Mouse (Mus musculus) activated CD4-positive, CD25-positive, alpha-beta regulatory T cell, adult 4 months (primary cell): ENCODE measurements around the gene Adgra1. TPM values are rescaled to one million over a fixed set of nuclear protein-coding genes. Genes with fewer than 3 reads are reported as not detected.
A peak's percentile ranks its signal among the peaks of the same experiment; 100 is the strongest.

Experiments used
- ATAC-seq: one replicate; pipeline ENCODE4 v1.8.0; 2017
- polyA plus RNA-seq, 2 experiments: library from polyadenylated mRNA; unstranded; fragments of 100-300 nt; shearing (Covaris generic); gene quantifications; one replicate each; pipeline ENCODE4 v1.2.1; 2017

Adgra1 gene
- polyA plus RNA-seq, 2 experiments from 2014 or later, result not detected

DNA sequence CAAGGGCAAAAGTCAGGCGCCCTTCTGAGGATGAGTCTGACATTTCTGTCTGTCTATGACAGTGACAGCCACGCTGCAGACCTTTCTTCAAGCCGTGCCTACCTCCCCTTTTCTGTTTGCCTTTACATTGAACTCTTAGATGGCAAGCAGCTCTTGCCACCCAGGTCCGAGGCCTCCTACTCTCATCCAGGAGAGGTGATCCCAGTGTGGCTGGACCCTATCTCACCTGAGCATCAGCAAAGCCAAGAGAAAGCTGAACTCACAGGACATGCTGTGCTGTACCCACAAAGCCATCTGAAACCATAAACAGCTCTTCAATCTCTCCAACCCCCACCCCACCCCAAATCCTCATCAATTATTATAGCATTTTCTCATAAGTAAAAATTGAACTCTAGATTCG, 16.7 kb downstream of the Adgra1 start:
- no peak for ATAC-seq

GRCm38 (mm10) chr7:139851098-139851497, 17.1 kb downstream of the Adgra1 start:
- ATAC-seq, result no peak

- ATAC-seq, result no peak
Measured at GRCm38 (mm10) chr7:139855261-139855660, 21.3 kb downstream of the Adgra1 start.

- ATAC-seq, result no peak
Measured at GRCm38 (mm10) chr7:139861411-139861810, 27.4 kb downstream of the Adgra1 start.

DNA sequence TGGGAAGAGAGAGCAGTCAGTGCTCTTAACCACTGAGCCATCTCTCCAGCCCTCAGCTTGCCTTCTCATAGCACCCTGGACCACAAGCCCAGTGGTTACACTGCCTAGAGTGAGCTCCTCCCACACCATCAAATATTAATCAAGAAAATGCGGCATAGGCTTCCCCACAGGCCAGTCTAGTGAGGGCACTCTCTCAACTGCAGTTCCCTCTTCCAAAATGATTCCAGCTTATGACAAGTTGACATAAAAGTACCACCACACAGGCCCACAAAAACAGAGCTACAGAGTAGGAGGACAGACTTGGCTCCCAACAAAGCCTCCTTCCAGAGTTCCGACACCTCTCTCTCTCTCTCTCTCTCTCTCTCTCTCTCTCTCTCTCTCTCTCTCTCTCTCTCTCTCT, 29.1 kb downstream of the Adgra1 start:
- no peak for ATAC-seq

- no peak for ATAC-seq
Measured at GRCm38 (mm10) chr7:139864253-139864652, 30.3 kb downstream of the Adgra1 start.

GRCm38 (mm10) chr7:139864871-139865270, 30.9 kb downstream of the Adgra1 start:
- ATAC-seq, result no peak

DNA sequence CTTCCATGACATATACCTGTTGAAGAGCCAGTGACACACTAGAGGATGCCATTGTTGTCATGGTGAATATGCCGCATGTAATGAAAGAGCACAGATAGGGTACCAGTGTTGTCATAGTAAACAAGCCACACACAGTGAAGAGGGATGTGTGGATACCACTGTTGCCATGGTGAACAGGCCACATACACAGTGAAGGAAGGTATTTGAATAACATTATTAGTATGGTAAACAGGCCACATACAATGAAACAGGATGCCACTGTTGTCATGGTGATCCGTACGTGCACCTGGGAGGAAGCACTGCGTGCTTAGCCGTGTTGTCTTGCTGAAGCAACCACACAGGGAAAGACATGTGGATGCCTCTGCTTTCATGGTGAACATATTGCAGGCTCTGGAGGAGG, 37.0 kb downstream of the Adgra1 start:
- ATAC-seq, result no peak

DNA sequence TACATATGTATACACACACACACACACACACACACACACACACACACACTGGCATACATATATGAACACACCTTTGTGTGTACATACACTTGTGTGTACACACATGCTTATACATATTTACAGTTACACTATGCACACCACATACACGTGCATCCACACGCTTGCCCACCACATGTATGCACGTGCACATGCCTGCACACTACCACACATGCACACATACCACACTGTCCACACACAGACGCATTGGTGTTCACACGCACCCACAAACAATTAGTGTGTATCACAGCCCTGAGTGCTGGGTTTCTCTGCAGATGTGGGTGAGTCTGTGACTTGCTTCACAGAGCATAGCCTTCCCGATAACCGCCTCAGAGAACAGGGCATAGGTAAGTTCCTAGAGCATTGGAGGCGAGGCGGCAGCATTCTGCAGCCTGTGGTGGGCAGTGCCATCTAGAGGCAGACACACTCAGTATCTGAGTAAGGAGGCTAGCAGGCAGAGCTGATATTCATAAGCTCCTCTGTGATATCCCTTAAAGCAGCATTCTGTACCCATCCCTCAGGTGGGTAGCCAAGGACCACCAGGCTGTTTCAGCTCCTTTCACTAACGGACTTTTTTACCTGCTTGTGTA, 43.3 kb downstream of the Adgra1 start:
- no peak for ATAC-seq

GRCm38 (mm10) chr7:139878122-139878521, 44.1 kb downstream of the Adgra1 start:
- ATAC-seq, result no peak

DNA sequence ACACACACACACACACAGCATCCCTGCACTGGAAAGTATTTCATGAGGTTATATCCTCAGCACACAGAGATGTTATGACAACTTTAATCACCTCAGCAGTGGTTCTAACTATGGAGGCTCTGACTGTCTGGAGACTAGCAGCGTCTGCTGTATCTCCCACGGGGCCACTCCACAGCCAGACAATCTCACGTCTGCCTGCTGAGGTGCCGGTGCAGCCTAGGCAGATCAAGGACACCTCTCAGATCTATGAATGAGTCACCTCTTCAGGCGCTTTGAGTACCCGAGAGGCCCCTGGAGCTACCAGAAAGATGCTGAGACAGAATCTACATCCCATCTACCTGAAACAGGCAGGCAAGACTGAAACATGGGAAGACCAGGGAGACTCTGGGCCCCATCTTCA, 44.6 kb downstream of the Adgra1 start:
- no peak for ATAC-seq

GRCm38 (mm10) chr7:139883545-139883944, 49.6 kb downstream of the Adgra1 start:
- no peak for ATAC-seq

DNA sequence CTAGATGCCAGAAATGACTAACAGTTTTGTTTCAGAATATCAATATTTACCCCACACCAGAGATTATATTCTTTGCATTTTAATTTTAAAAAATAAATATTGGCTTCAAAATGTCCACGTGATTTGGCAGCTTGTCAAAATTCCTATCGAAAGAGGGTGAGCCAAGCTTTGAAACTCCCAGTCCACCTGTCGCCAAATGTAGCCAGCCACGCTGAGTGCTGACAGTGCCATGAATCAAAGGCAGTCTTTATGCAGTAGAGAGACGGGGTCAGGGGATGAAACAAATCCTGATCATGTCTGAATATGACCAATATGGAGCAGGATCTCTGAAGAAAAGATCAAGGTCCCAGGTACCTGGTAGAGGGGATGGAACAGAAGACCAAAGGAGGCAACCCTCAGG, 57.8 kb downstream of the Adgra1 start:
- ATAC-seq, result no peak

DNA sequence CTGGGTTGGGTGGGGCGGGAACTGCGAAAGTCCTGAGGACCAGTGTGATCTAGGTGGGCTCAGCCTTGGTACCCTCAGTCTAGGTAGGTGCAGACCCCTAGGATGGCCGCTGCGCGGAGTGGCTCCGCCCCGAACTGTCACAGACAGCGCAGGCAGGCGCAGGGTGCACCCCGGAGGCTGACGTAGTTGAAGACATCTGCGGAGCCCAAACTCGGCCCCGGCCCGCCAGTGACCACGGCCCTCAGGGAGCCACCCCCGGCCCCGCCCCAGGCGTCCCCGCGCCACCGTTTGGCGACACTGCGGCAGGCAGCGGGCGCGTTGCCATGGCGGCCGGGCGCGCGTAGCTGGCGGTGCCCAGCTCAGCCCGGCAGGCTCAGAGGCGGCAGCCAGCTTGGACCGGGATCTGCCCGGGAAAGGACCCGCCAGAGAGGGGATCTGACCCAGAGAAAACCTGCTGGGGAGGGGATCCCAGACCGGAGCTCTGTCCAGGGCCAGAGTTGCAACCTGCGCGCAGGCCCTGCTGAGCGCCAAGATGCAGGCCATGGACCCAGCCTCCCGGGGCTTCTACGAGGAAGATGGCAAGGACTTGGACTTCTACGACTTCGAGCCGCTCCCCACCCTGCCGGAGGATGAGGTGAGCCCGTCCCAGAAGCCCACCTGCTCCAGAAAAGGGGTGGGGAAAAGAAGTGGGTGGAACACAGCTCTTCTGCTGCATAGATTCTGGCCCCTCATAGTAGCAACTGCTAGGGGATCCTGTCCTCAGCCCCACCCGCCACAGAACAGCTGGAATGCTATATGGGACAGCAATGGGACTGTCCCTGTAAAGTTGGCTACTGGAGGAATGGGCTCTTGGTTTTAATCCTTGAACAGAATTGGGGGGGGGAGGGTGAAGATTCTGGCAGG, 60.9 kb downstream of the Adgra1 start, which contains the start of gene Kndc1:
Gene Kndc1, plus strand, starts transcription at position 42 of the 903 bp plus-strand sequence.
- ATAC-seq, result no peak

GRCm38 (mm10) chr7:139896271-139896670, 62.3 kb downstream of the Adgra1 start:
- ATAC-seq, result no peak

DNA sequence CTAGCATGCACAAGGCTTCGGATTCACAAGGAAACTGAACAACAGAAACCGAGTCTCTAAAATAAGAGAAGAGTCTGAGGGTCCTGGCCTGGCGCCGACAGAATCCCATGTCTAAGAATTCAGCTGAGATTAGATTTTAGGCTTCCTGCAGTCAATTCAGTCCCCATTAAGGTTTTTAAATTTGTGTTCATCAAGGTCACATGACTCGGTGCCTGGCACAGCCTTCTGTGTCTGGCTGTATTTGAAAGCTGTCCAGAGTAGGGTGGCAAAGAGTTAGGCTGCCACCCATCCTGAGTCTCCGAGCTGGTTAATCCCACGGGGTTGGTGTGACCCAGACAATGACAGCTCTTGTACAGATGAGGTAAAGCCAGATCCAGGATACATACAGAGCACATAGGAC, 62.8 kb downstream of the Adgra1 start:
- ATAC-seq, result no peak

GRCm38 (mm10) chr7:139898606-139899005, 64.6 kb downstream of the Adgra1 start:
- ATAC-seq, result no peak

- no peak for ATAC-seq
Measured at GRCm38 (mm10) chr7:139899505-139899904, 65.5 kb downstream of the Adgra1 start.

DNA sequence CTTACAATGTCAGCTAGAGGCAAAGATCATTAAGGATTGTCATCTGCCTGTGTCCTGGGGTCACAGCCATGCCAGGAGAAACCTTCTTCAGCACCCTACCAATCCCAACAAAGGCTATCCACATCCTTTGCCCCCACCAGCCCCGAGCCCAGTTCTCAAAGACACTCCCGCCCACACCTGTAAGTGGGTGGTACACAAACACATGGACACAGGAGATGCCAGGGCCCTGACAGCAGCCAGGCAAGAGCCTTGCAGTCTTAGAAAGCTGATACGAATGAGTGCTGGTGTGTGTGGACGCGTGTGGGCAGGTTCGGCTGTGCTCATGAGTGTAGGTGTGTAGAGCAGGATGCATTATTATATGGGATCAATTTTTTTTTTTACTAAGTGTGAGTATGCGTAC, 66.5 kb downstream of the Adgra1 start:
- ATAC-seq, result no peak

- ATAC-seq, result no peak
Measured at GRCm38 (mm10) chr7:139900896-139901295, 66.9 kb downstream of the Adgra1 start.

- ATAC-seq, result no peak
Measured at GRCm38 (mm10) chr7:139901981-139902380, 68.0 kb downstream of the Adgra1 start.

DNA sequence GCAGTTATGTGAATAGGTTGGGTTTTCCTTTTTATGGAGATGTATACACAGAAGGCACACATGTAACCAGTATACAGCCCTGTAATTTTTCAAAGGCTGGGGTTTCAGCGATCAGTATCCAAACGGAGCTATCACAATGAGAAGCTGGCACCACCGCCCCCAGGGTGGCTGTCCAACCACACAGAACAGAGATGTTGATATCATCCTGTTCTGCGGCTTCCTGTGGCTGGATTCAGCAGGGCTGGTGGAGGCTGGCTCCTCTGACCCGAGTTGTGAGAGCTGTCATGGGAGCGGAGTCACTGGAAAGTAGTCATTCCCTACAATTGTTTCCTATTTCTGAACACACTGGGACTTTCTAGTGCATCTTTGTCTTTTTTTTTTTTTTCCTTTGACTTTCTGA, 71.3 kb downstream of the Adgra1 start:
- ATAC-seq, result peak; percentile 56

GRCm38 (mm10) chr7:139905661-139906060, 71.7 kb downstream of the Adgra1 start:
- peak; percentile 85 for ATAC-seq

- ATAC-seq, result no peak
Measured at GRCm38 (mm10) chr7:139908176-139908575, 74.2 kb downstream of the Adgra1 start.
